Mouse (Mus musculus): Measurements from ENCODE around the gene Itgb1.

GRCm38 (mm10) chr8:128697945-128698344, 12.5 kb downstream of the Itgb1 start:
- TF ChIP-seq POLR2A (IDR thresholded peaks at IDR 0.05; ENCODE audit: borderline replicate concordance, control insufficient read depth, low read depth, low read length) (no peak), CTCF (IDR thresholded peaks at IDR 0.05; ENCODE audit: control insufficient read depth, insufficient read depth, low read length) (no peak)

All from bone marrow, adult 2 months (tissue).